Mouse (Mus musculus) thymus, postnatal 36 days (tissue): ENCODE results near the gene Lce1i.
"Not testable (repeated sequence)": the region's sequence is repeated elsewhere in the genome, so short reads cannot be mapped to it uniquely, and the experiment has no call there.

Source experiments
- DNase-seq, 2 experiments: peaks; one replicate each; pipeline ENCODE4 v3.0.0; 2022; ENCODE audit warnings: mixed read lengths in 2 of 2

The Lce1i gene

DNA sequence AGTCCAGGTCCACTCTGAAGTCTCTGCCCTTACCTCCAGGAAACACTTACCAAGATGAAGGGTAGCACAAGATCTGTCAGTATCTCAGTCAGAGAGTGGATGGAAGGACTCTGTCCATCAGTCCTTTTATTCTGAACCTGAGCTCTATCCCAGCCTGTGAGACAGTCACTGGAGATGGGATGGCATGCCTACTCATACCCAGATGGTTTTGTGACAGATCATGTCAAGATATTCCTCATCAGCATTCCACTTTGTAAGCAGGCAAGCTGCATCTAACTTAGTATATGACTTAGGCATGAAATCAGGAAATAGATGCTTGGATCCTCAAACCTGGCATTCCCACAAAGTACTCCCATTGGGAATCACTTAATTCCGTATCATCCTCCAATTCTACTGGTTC, at the start of gene Lce1i:
Gene Lce1i, minus strand, starts transcription at position 101 of the 400 bp plus-strand sequence.
- DNase-seq = no peak

GRCm38 (mm10) chr3:92827108-92827507, 48.4 kb upstream of the Lce1i start, which contains the start of gene Kprp:
Gene Kprp, minus strand, starts transcription at chr3:92827247.
- no peak for DNase-seq

- no peak for DNase-seq
Observed at GRCm38 (mm10) chr3:92825808-92826207, 47.1 kb upstream of the Lce1i start.

DNA sequence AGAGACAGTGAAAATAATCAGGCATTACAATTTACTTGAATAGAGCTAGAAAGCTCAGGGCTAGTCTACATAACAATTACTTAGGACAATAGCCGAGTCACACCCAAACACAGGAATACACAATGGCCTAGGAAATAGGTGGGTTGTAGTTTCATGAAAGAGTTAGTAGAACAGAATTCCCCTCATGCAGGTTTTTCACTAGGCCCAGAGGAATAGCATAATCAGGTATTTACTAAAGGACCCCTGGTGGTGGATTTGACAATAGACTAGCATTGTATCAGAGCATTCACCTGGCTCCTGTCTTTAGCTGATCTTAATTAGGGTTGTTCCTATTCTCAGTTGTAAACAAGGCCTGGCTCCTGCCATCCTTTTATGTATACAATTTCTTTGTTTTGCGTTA, 37.3 kb upstream of the Lce1i start:
- not testable (repeated sequence) for DNase-seq

DNA sequence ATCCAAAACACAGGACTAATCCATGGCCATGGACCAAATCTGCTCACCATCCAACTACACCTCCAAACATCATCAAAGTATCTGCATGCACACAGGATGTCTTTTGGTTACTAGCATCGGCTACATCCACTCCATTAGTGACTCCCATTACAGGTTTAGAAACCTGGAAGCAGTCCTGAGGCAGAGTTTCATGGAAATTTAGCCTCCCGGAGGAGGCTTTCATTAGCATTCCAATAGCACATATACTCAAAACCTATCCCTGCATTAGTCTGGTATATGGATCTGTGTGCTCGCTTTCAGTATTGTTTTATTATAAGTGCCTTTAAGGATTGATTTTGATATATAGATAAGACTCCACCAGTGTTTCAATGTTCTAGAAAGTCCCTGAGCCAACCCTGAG, 36.9 kb upstream of the Lce1i start:
- no peak for DNase-seq

DNA sequence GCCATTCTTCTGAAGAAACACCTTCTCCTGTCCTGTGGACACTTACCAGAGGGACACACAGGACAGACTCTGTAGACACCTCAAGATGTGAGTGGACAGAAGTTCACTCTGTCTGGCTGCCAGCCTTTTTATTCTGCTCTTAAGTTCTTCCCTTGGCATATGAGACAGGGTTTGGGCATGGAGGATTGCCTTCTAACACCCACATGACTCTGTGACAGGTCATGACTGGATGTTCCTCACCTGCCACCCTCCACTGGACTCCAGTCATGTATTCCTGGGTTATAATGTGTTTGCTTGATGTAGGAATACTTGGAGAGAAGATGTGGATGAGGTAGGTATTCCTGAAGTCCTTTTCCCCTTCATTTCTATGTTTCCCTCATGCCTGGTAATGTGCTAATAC, 29.1 kb upstream of the Lce1i start, which contains the start of gene Lce1k:
Gene Lce1k, minus strand, starts transcription at position 101 of the 400 bp plus-strand sequence.
- no peak for DNase-seq

- DNase-seq = no peak
Observed at GRCm38 (mm10) chr3:92790414-92790813, 11.7 kb upstream of the Lce1i start, which contains the start of gene Lce1j. Gene Lce1j, minus strand, starts transcription at chr3:92790514.

- no peak for DNase-seq
Observed at GRCm38 (mm10) chr3:92771573-92771972, 7.1 kb downstream of the Lce1i start.

GRCm38 (mm10) chr3:92764965-92765364, 13.7 kb downstream of the Lce1i start, which contains the start of gene Lce1h:
Gene Lce1h, minus strand, starts transcription at chr3:92765065.
- no peak for DNase-seq

DNA sequence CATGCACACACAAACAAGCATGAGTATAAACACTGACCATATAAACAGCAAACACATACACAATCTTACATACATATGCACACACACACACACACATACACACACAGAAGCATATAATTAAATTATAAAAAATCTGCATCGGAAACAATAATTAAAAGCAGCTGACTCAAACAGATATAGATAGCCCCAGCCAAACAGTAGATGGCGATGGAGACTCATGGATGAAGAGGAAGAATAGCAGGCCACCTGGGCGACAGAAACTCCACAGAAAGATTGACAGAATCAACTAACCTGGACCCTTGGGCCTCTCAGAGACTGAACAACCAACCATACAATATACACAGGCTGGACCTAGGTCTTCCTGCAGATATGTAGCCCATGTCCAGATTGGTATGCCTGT, 25.5 kb downstream of the Lce1i start:
- no peak for DNase-seq

GRCm38 (mm10) chr3:92752238-92752637, 26.5 kb downstream of the Lce1i start, which contains the start of gene Lce1g:
Gene Lce1g, minus strand, starts transcription at chr3:92752338.
- no peak for DNase-seq

- no peak for DNase-seq
Observed at GRCm38 (mm10) chr3:92738996-92739395, 39.7 kb downstream of the Lce1i start, which contains the start of gene Gm38119. Gene Gm38119, minus strand, starts transcription at chr3:92739096.
